ENCODE assay signal across 8 mouse cellular contexts in genomic region chr16:22856773-22857172, GRCm38 (mm10). TPM values are rescaled to one million over a fixed set of nuclear protein-coding genes. Genes with fewer than 3 reads are reported as not detected.
DNase-seq lines count a peak whose midpoint lies in the region; ATAC-seq and TF ChIP-seq lines count a peak whose summit lies in the region.

No protein-coding gene starts in this region.

- H3K9ac ChIP-seq in hindbrain, embryonic 15.5 days = peak overlapping the region; percentile 62
- H3K9ac ChIP-seq in midbrain, embryonic 16.5 days (ENCODE audit: low read depth, low read length) = peak overlapping the region; percentile 52

- intact Hi-C loops in left cerebral cortex, adult 2 months (cut with DNase I) = loop anchor here (5.0 kb wide), 2 partner anchors 251 to 271 kb away; partner anchors contain the start of genes Eif4a2 and Rfc4

- peak overlapping the region; percentile 74; the same call in 1 of the 2 replicates for H3K27ac ChIP-seq in left cerebral cortex, adult 2 months
- peak overlapping the region; percentile 77 for H3K27ac ChIP-seq in hindbrain, embryonic 15.5 days (replicated peaks)
- H3K27ac ChIP-seq in midbrain, embryonic 16.5 days (ENCODE audit: low read length) = peak overlapping the region; percentile 58; the same call in 1 of the 2 replicates

- 21% methylated on average over 9 of the region's 9 CpGs for WGBS in hindbrain, embryonic 15.5 days
- 12% methylated on average over 9 of the region's 9 CpGs for WGBS in midbrain, embryonic 16.5 days

- peak overlapping the region; percentile 76 for H3K4me2 ChIP-seq in hindbrain, embryonic 15.5 days
- H3K4me2 ChIP-seq in midbrain, embryonic 16.5 days (ENCODE audit: low read length) = peak overlapping the region; percentile 76

- no peaks in the 10 kb centered on the region for H3K27me3 ChIP-seq in hindbrain, embryonic 15.5 days
- H3K27me3 ChIP-seq in midbrain, embryonic 16.5 days (ENCODE audit: control insufficient read depth, insufficient read depth, low read depth, low read length) = no peaks in the 10 kb centered on the region

- peaks cover 20% of the 10 kb centered on the region for H3K4me1 ChIP-seq in hindbrain, embryonic 15.5 days (replicated peaks)
- H3K4me1 ChIP-seq in midbrain, embryonic 16.5 days (ENCODE audit: control insufficient read depth, insufficient read depth, low read length) = peaks cover 13% of the 10 kb centered on the region

- TF ChIP-seq CTCF in left cerebral cortex, adult 2 months (IDR thresholded peaks at IDR 0.05) = no peak

- ATAC-seq in hindbrain, embryonic 15.5 days (ENCODE audit: low FRiP score, low read depth) = no peak
- ATAC-seq in midbrain, embryonic 16.5 days = no peak

- H3K36me3 ChIP-seq in hindbrain, embryonic 15.5 days = 0 out of 2 replicates have a peak, but pooled peaks cover 5% of the 10 kb centered on the region
- no peaks in the 10 kb centered on the region for H3K36me3 ChIP-seq in midbrain, embryonic 16.5 days (ENCODE audit: control insufficient read depth, insufficient read depth, low read length)

- H3K9me3 ChIP-seq in hindbrain, embryonic 15.5 days = no peaks in the 10 kb centered on the region
- H3K9me3 ChIP-seq in midbrain, embryonic 16.5 days (replicated peaks; ENCODE audit: control insufficient read depth, low read length, poor library complexity, severe bottlenecking) = no peaks in the 10 kb centered on the region

- DNase-seq in left cerebral cortex, adult 2 months (ENCODE audit: extremely low spot score in 1 of 2, low spot score in 2 of 2) = no peak
- DNase-seq in left cerebral cortex, adult 18-20 months (ENCODE audit: low spot score in 2 of 2) = no peak
- DNase-seq in c-Kit-positive CD71-positive TER-119-negative erythroid progenitor cells, embryonic 14.5 days (ENCODE audit: low read depth) = peak; percentile 64
- DNase-seq in left cerebral cortex, adult 8-10 months (ENCODE audit: low spot score in 2 of 2) = no peak
- DNase-seq in cerebellum, adult 18-20 months = no peak
- no peak for DNase-seq in layer of hippocampus, postnatal 36 days

- peak overlapping the region; percentile 71 for H3K4me3 ChIP-seq in left cerebral cortex, adult 2 months
- H3K4me3 ChIP-seq in hindbrain, embryonic 15.5 days = peak overlapping the region; percentile 89
- H3K4me3 ChIP-seq in midbrain, embryonic 16.5 days (ENCODE audit: low read depth, low read length) = peak overlapping the region; percentile 54

RNA-seq across cellular contexts. Expression of gene Tbccd1, which starts 0.7 kb away (rescaled TPM):
- 10 to 100 TPM; 11.9 to 14.6 TPM for total RNA-seq in left cerebral cortex, adult 2 months (2021)
- total RNA-seq in left cerebral cortex, adult 18-20 months (2021) = 10 to 100 TPM; 14.3 to 14.9 TPM
- 19.6 and 24.8 TPM in 2 replicates for polyA plus RNA-seq in hindbrain, embryonic 15.5 days (2015; fragmentation: Nextera tagmentation; extraction: Ambion mirVana)
- polyA plus RNA-seq in midbrain, embryonic 16.5 days (2015; fragmentation: Nextera tagmentation; extraction: Ambion mirVana) = 20.5 and 24.0 TPM in 2 replicates
- 10 to 100 TPM; 14.1 to 16.4 (median 14.6) TPM for total RNA-seq in left cerebral cortex, adult 8-10 months (2022)
- total RNA-seq in layer of hippocampus, postnatal 36 days (2021) = 10 to 100 TPM; 15.2 to 15.8 TPM

RNA-seq across cellular contexts. Expression of gene Dnajb11, which starts 0.9 kb away (rescaled TPM):
- total RNA-seq in left cerebral cortex, adult 2 months (2021) = 10 to 100 TPM; 61.2 to 67.2 TPM
- 10 to 100 TPM; 67.1 to 67.8 TPM for total RNA-seq in left cerebral cortex, adult 18-20 months (2021)
- polyA plus RNA-seq in hindbrain, embryonic 15.5 days (2015; fragmentation: Nextera tagmentation; extraction: Ambion mirVana) = 100 and 103 TPM in 2 replicates
- polyA plus RNA-seq in midbrain, embryonic 16.5 days (2015; fragmentation: Nextera tagmentation; extraction: Ambion mirVana) = 97.4 and 97.7 TPM in 2 replicates
- total RNA-seq in left cerebral cortex, adult 8-10 months (2022) = 10 to 100 TPM; 46.6 to 55.6 (median 51.9) TPM
- 10 to 100 TPM; 69.9 to 82.3 TPM for total RNA-seq in layer of hippocampus, postnatal 36 days (2021)

RNA-seq across cellular contexts. Expression of gene Ahsg, which starts 34.3 kb away (rescaled TPM):
- not detected for total RNA-seq in left cerebral cortex, adult 2 months (2021)
- total RNA-seq in left cerebral cortex, adult 18-20 months (2021) = not detected
- 0.12 and 0.36 TPM in 2 replicates for polyA plus RNA-seq in hindbrain, embryonic 15.5 days (2015; fragmentation: Nextera tagmentation; extraction: Ambion mirVana)
- polyA plus RNA-seq in midbrain, embryonic 16.5 days (2015; fragmentation: Nextera tagmentation; extraction: Ambion mirVana) = not detected in 2 replicates
- total RNA-seq in left cerebral cortex, adult 8-10 months (2022) = under 1 TPM in 1 of 4 experiments, not detected in 3; 0.30 TPM
- not detected for total RNA-seq in layer of hippocampus, postnatal 36 days (2021)

RNA-seq across cellular contexts. Expression of gene Crygs, which starts 45.4 kb away (rescaled TPM):
- not detected for total RNA-seq in left cerebral cortex, adult 2 months (2021)
- not detected for total RNA-seq in left cerebral cortex, adult 18-20 months (2021)
- not detected in 2 replicates for polyA plus RNA-seq in hindbrain, embryonic 15.5 days (2015; fragmentation: Nextera tagmentation; extraction: Ambion mirVana)
- not detected in 2 replicates for polyA plus RNA-seq in midbrain, embryonic 16.5 days (2015; fragmentation: Nextera tagmentation; extraction: Ambion mirVana)
- not detected for total RNA-seq in left cerebral cortex, adult 8-10 months (2022)
- total RNA-seq in layer of hippocampus, postnatal 36 days (2021) = not detected
